Mouse (Mus musculus) embryonic facial prominence, embryonic 15.5 days (tissue): ENCODE measurements around the gene Snupn. TPM values are rescaled to one million over a fixed set of nuclear protein-coding genes. Genes with fewer than 3 reads are reported as not detected.

Source experiments
- ATAC-seq: fragments of 200-750 bp; cut with Nextera tagmentation; 2 replicates; pipeline ENCODE4 v1.8.0; 2017; ENCODE audit warnings: low read depth, moderate TSS enrichment; ENCODE audit not compliant: insufficient number of reproducible peaks, low FRiP score, low TSS enrichment
- H3K27ac ChIP-seq: fragments of 300-500 bp; sonication (generic); replicated peaks from 2 replicates; pipeline ENCODE4 v1.5.1; 2015; ENCODE audit warnings: mild to moderate bottlenecking, inconsistent platforms
- H3K27me3 ChIP-seq: fragments of 300-500 bp; sonication (generic); 2 replicates; pipeline ENCODE4 v1.6.1; 2015; ENCODE audit warnings: inconsistent platforms
- H3K36me3 ChIP-seq: fragments of 300-500 bp; sonication (generic); 2 replicates; pipeline ENCODE4 v1.6.1; 2015; ENCODE audit warnings: mild to moderate bottlenecking, inconsistent platforms
- H3K4me1 ChIP-seq: fragments of 300-500 bp; sonication (generic); 2 replicates; pipeline ENCODE4 v1.6.1; 2015; ENCODE audit warnings: inconsistent platforms
- H3K4me2 ChIP-seq: fragments of 300-500 bp; sonication (generic); replicated peaks from 2 replicates; pipeline ENCODE4 v1.6.1; 2015; ENCODE audit warnings: mild to moderate bottlenecking, inconsistent platforms
- H3K4me3 ChIP-seq: fragments of 300-500 bp; sonication (generic); replicated peaks from 2 replicates; pipeline ENCODE4 v1.5.1; 2015; ENCODE audit warnings: mild to moderate bottlenecking, inconsistent platforms
- H3K9ac ChIP-seq: fragments of 300-500 bp; sonication (generic); 2 replicates; pipeline ENCODE4 v1.6.1; 2015; ENCODE audit warnings: inconsistent platforms
- H3K9me3 ChIP-seq: fragments of 300-500 bp; sonication (generic); replicated peaks from 2 replicates; pipeline ENCODE4 v1.6.1; 2016; ENCODE audit warnings: inconsistent platforms
- WGBS: fragments of 180-500 bp; shearing (Covaris S2); methylation state at CpG from one replicate; pipeline ENCODE4 v1.1.7; 2015; 5-methylcytosine and 5-hydroxymethylcytosine counted together
- polyA plus RNA-seq: library from polyadenylated mRNA; unstranded; fragments of >200 nt; fragmentation: Nextera tagmentation; extraction: Ambion mirVana; gene quantifications from 2 replicates; pipeline ENCODE4 v1.2.1, GENCODE M21; 2015

The Snupn gene
- polyA plus RNA-seq, 1 experiment from 2014 or later, result 27.9 TPM

GRCm38 (mm10) chr9:57013756-57014155 is 63.1 kb downstream of the Snupn start:
- H3K27me3 ChIP-seq, result no peaks in the 10 kb centered on the region
- peaks cover 9% of the 10 kb centered on the region for H3K36me3 ChIP-seq
- no peak overlapping the region for H3K4me2 ChIP-seq
- no peak for ATAC-seq
- WGBS, result 87% methylated on average over 1 of the region's 1 CpGs
- no peaks in the 10 kb centered on the region for H3K9me3 ChIP-seq
- H3K27ac ChIP-seq, result no peak overlapping the region
- no peak overlapping the region for H3K4me3 ChIP-seq
- no peak overlapping the region for H3K9ac ChIP-seq
- H3K4me1 ChIP-seq, result no peaks in the 10 kb centered on the region

- H3K4me2 ChIP-seq, result no peak overlapping the region
- no peak overlapping the region for H3K9ac ChIP-seq
- no peak for ATAC-seq
- no peaks in the 10 kb centered on the region for H3K9me3 ChIP-seq
- no peaks in the 10 kb centered on the region for H3K27me3 ChIP-seq
- H3K4me1 ChIP-seq, result no peaks in the 10 kb centered on the region
- H3K36me3 ChIP-seq, result peaks cover 10% of the 10 kb centered on the region
- no peak overlapping the region for H3K27ac ChIP-seq
- 92% methylated on average over 1 of the region's 1 CpGs for WGBS
- H3K4me3 ChIP-seq, result no peak overlapping the region
These were observed 64.1 kb downstream of the Snupn start for GRCm38 (mm10) chr9:57014766-57015165.

GRCm38 (mm10) chr9:57017631-57018030 is 67.0 kb downstream of the Snupn start:
- H3K4me2 ChIP-seq, result no peak overlapping the region
- ATAC-seq, result no peak
- no peak overlapping the region for H3K9ac ChIP-seq
- H3K4me1 ChIP-seq, result no peaks in the 10 kb centered on the region
- H3K4me3 ChIP-seq, result no peak overlapping the region
- no peaks in the 10 kb centered on the region for H3K27me3 ChIP-seq
- H3K9me3 ChIP-seq, result no peaks in the 10 kb centered on the region
- peaks cover 26% of the 10 kb centered on the region for H3K36me3 ChIP-seq
- 83% methylated on average over 1 of the region's 1 CpGs for WGBS
- no peak overlapping the region for H3K27ac ChIP-seq

- Histone ChIP-seq H3K9me3 (no peaks in the 10 kb centered on the region), H3K4me3 (no peak overlapping the region), H3K36me3 (peaks cover 62% of the 10 kb centered on the region), H3K27ac (no peak overlapping the region), H3K4me2 (no peak overlapping the region), H3K9ac (no peak overlapping the region), H3K27me3 (no peaks in the 10 kb centered on the region), H3K4me1 (no peaks in the 10 kb centered on the region)
- no peak for ATAC-seq
- WGBS, result 73% methylated on average over 1 of the region's 1 CpGs
These were observed 81.1 kb downstream of the Snupn start for GRCm38 (mm10) chr9:57031756-57032155.

Other genes with a start within 250 kb of the Snupn start
- gene Lingo1, start 154.4 kb upstream of the Snupn start, polyA plus RNA-seq, result 7.6 and 8.9 TPM in 2 replicates
- gene Odf3l1, start 86.2 kb upstream of the Snupn start, polyA plus RNA-seq, result 0.88 and 1.1 TPM in 2 replicates
- gene Cspg4, start 85.8 kb upstream of the Snupn start, polyA plus RNA-seq, result 31.2 and 34.1 TPM in 2 replicates
- 10.3 and 12.2 TPM in 2 replicates for gene Snx33, start 22.5 kb upstream of the Snupn start, polyA plus RNA-seq
- 89.4 and 95.0 TPM in 2 replicates for gene Imp3, start 13.4 kb upstream of the Snupn start, polyA plus RNA-seq
- 26.6 and 27.2 TPM in 2 replicates for gene Ptpn9, start 44.0 kb downstream of the Snupn start, polyA plus RNA-seq
- gene Sin3a, start 121.2 kb downstream of the Snupn start, polyA plus RNA-seq, result 28.0 and 32.8 TPM in 2 replicates
- gene Man2c1, start 179.8 kb downstream of the Snupn start, polyA plus RNA-seq, result 72.5 and 78.0 TPM in 2 replicates
- gene Neil1, start 197.4 kb downstream of the Snupn start, polyA plus RNA-seq, result 9.8 and 9.9 TPM in 2 replicates
- gene Commd4, start 207.5 kb downstream of the Snupn start, polyA plus RNA-seq, result 97.6 and 105 TPM in 2 replicates